Mouse (Mus musculus) intestine, embryonic 16.5 days (tissue): ENCODE data around the gene Zfhx3. TPM values are rescaled to one million over a fixed set of nuclear protein-coding genes. Genes with fewer than 3 reads are reported as not detected.

Experiments used
- ATAC-seq: fragments of 200-750 bp; cut with Nextera tagmentation; 2 replicates; pipeline ENCODE4 v1.8.0; 2017; ENCODE audit warnings: moderate TSS enrichment, moderate library complexity
- H3K27ac ChIP-seq: fragments of 300-500 bp; sonication (generic); 2 replicates; pipeline ENCODE4 v1.5.1; 2014; ENCODE audit warnings: mild to moderate bottlenecking, low read length
- H3K27me3 ChIP-seq: fragments of 300-500 bp; sonication (generic); replicated peaks from 2 replicates; pipeline ENCODE4 v1.6.1; 2014; ENCODE audit warnings: low read length, control low read depth, mixed read lengths; ENCODE audit not compliant: control insufficient read depth, insufficient read depth
- H3K36me3 ChIP-seq: fragments of 300-500 bp; sonication (generic); 2 replicates; pipeline ENCODE4 v1.6.1; 2014; ENCODE audit warnings: low read length, control low read depth; ENCODE audit not compliant: control insufficient read depth, insufficient read depth
- H3K4me1 ChIP-seq: fragments of 300-500 bp; sonication (generic); 2 replicates; pipeline ENCODE4 v1.6.1; 2014; ENCODE audit warnings: low read length, control low read depth, mixed read lengths; ENCODE audit not compliant: control insufficient read depth, insufficient read depth
- H3K4me2 ChIP-seq: fragments of 300-500 bp; sonication (generic); 2 replicates; pipeline ENCODE4 v1.6.1; 2014; ENCODE audit warnings: low read depth, low read length, control low read depth
- H3K4me3 ChIP-seq: fragments of 300-500 bp; sonication (generic); 2 replicates; pipeline ENCODE4 v1.5.1; 2014; ENCODE audit warnings: mild to moderate bottlenecking, low read length
- H3K9ac ChIP-seq: fragments of 300-500 bp; sonication (generic); 2 replicates; pipeline ENCODE4 v1.6.1; 2014; ENCODE audit warnings: low read depth, low read length
- H3K9me3 ChIP-seq: fragments of 300-500 bp; sonication (generic); 2 replicates; pipeline ENCODE4 v1.6.1; 2016; ENCODE audit warnings: low read length, control low read depth; ENCODE audit not compliant: control insufficient read depth
- WGBS: fragments of 180-500 bp; shearing (Covaris S2); extraction: QIAGEN DNeasy Blood & Tissue Kit; methylation state at CpG from one replicate; pipeline ENCODE4 v1.1.7; 2014; 5-methylcytosine and 5-hydroxymethylcytosine counted together
- polyA plus RNA-seq: library from polyadenylated mRNA; unstranded; fragments of >200 nt; fragmentation: Nextera tagmentation; extraction: Ambion mirVana; gene quantifications from 2 replicates; pipeline ENCODE4 v1.2.1, GENCODE M21; 2015

Zfhx3 gene
- polyA plus RNA-seq, 1 experiment from 2014 or later, result 6.1 TPM

GRCm38 (mm10) chr8:108454561-108455311, 512.3 kb downstream of the Zfhx3 start:
- no peak for ATAC-seq
- no peaks in the 10 kb centered on the region for H3K36me3 ChIP-seq
- no peaks in the 10 kb centered on the region for H3K4me1 ChIP-seq
- H3K4me3 ChIP-seq, result no peak overlapping the region
- no peaks in the 10 kb centered on the region for H3K27me3 ChIP-seq
- H3K9ac ChIP-seq, result no peak overlapping the region
- H3K9me3 ChIP-seq, result no peaks in the 10 kb centered on the region
- WGBS, result 68% methylated on average over 18 of the region's 18 CpGs
- no peak overlapping the region for H3K27ac ChIP-seq
- no peak overlapping the region for H3K4me2 ChIP-seq

- Histone ChIP-seq H3K4me2 (no peak overlapping the region), H3K27ac (no peak overlapping the region), H3K9ac (no peak overlapping the region), H3K4me1 (no peaks in the 10 kb centered on the region), H3K4me3 (no peak overlapping the region), H3K27me3 (no peaks in the 10 kb centered on the region; the same call in 1 of the 2 replicates), H3K9me3 (no peaks in the 10 kb centered on the region), H3K36me3 (no peaks in the 10 kb centered on the region)
- no peak for ATAC-seq
- 67% methylated on average over 6 of the region's 6 CpGs for WGBS
Observed at GRCm38 (mm10) chr8:108466653-108467052, 524.2 kb downstream of the Zfhx3 start.

- no peaks in the 10 kb centered on the region for H3K9me3 ChIP-seq
- no peaks in the 10 kb centered on the region; the same call in 1 of the 2 replicates for H3K27me3 ChIP-seq
- H3K27ac ChIP-seq, result no peak overlapping the region
- H3K4me1 ChIP-seq, result no peaks in the 10 kb centered on the region
- no peak overlapping the region for H3K9ac ChIP-seq
- 81% methylated on average over 19 of the region's 19 CpGs for WGBS
- no peaks in the 10 kb centered on the region for H3K36me3 ChIP-seq
- no peak for ATAC-seq
- H3K4me3 ChIP-seq, result no peak overlapping the region
- no peak overlapping the region for H3K4me2 ChIP-seq
Observed at GRCm38 (mm10) chr8:108467172-108468035, 525.0 kb downstream of the Zfhx3 start.

GRCm38 (mm10) chr8:108470269-108470668, 527.8 kb downstream of the Zfhx3 start:
- Histone ChIP-seq H3K4me2 (no peak overlapping the region), H3K9me3 (no peaks in the 10 kb centered on the region), H3K27me3 (no peaks in the 10 kb centered on the region; the same call in 1 of the 2 replicates), H3K9ac (no peak overlapping the region), H3K4me1 (no peaks in the 10 kb centered on the region), H3K36me3 (no peaks in the 10 kb centered on the region), H3K4me3 (no peak overlapping the region), H3K27ac (no peak overlapping the region)
- WGBS, result 89% methylated on average over 3 of the region's 3 CpGs
- no peak for ATAC-seq

- Histone ChIP-seq H3K4me3 (no peak overlapping the region), H3K27me3 (no peaks in the 10 kb centered on the region; the same call in 1 of the 2 replicates), H3K36me3 (no peaks in the 10 kb centered on the region), H3K9me3 (no peaks in the 10 kb centered on the region), H3K27ac (no peak overlapping the region), H3K4me1 (no peaks in the 10 kb centered on the region), H3K4me2 (no peak overlapping the region), H3K9ac (no peak overlapping the region)
- 58% methylated on average over 10 of the region's 10 CpGs for WGBS
- ATAC-seq, result peak; percentile 42; the same call in 1 of the 2 replicates
Observed at GRCm38 (mm10) chr8:108474556-108474955, 532.1 kb downstream of the Zfhx3 start.

- H3K9me3 ChIP-seq, result no peaks in the 10 kb centered on the region
- H3K27me3 ChIP-seq, result no peaks in the 10 kb centered on the region
- H3K9ac ChIP-seq, result no peak overlapping the region
- 83% methylated on average over 8 of the region's 8 CpGs for WGBS
- no peak overlapping the region for H3K4me3 ChIP-seq
- H3K4me1 ChIP-seq, result no peaks in the 10 kb centered on the region
- H3K4me2 ChIP-seq, result no peak overlapping the region
- H3K36me3 ChIP-seq, result no peaks in the 10 kb centered on the region
- no peak for ATAC-seq
- H3K27ac ChIP-seq, result no peak overlapping the region
Observed at GRCm38 (mm10) chr8:108478131-108478530, 535.7 kb downstream of the Zfhx3 start.

- no peak overlapping the region for H3K4me3 ChIP-seq
- no peaks in the 10 kb centered on the region for H3K4me1 ChIP-seq
- H3K4me2 ChIP-seq, result no peak overlapping the region
- WGBS, result 77% methylated on average over 12 of the region's 12 CpGs
- no peaks in the 10 kb centered on the region for H3K27me3 ChIP-seq
- no peak overlapping the region for H3K27ac ChIP-seq
- ATAC-seq, result no peak
- no peaks in the 10 kb centered on the region for H3K9me3 ChIP-seq
- no peak overlapping the region for H3K9ac ChIP-seq
- no peaks in the 10 kb centered on the region for H3K36me3 ChIP-seq
Observed at GRCm38 (mm10) chr8:108480141-108480540, 537.7 kb downstream of the Zfhx3 start.

GRCm38 (mm10) chr8:108481167-108481815, 538.8 kb downstream of the Zfhx3 start:
- Histone ChIP-seq H3K9ac (no peak overlapping the region), H3K4me2 (no peak overlapping the region), H3K9me3 (no peaks in the 10 kb centered on the region), H3K36me3 (no peaks in the 10 kb centered on the region), H3K4me3 (no peak overlapping the region), H3K27me3 (no peaks in the 10 kb centered on the region), H3K4me1 (no peaks in the 10 kb centered on the region), H3K27ac (no peak overlapping the region)
- no peak for ATAC-seq
- 34% methylated on average over 11 of the region's 11 CpGs for WGBS

- ATAC-seq, result 0 out of 2 replicates have a peak, but pooled peaks have one; percentile 33
- Histone ChIP-seq H3K36me3 (no peaks in the 10 kb centered on the region), H3K4me3 (no peak overlapping the region), H3K4me1 (peaks cover 7% of the 10 kb centered on the region), H3K9ac (no peak overlapping the region), H3K4me2 (no peak overlapping the region), H3K9me3 (no peaks in the 10 kb centered on the region), H3K27me3 (no peaks in the 10 kb centered on the region), H3K27ac (no peak overlapping the region)
- 40% methylated on average over 12 of the region's 12 CpGs for WGBS
Observed at GRCm38 (mm10) chr8:108496101-108496500, 553.7 kb downstream of the Zfhx3 start.
